Mouse (Mus musculus) limb, embryonic 14.5 days (tissue): ENCODE data around the gene Fstl4. TPM values are rescaled to one million over a fixed set of nuclear protein-coding genes. Genes with fewer than 3 reads are reported as not detected.

Experiments
- ATAC-seq: fragments of 200-750 bp; cut with Nextera tagmentation; 2 replicates; pipeline ENCODE4 v1.8.0; 2017; ENCODE audit warnings: low read depth, moderate number of reproducible peaks, moderate TSS enrichment; ENCODE audit not compliant: low FRiP score
- DNase-seq: peaks from one replicate; pipeline ENCODE4 v3.0.0-alpha.2; 2015; ENCODE audit warnings: low spot score
- H3K27ac ChIP-seq: fragments of 300-500 bp; sonication (generic); replicated peaks from 2 replicates; pipeline ENCODE4 v1.5.1; 2014; ENCODE audit warnings: low read depth, mild to moderate bottlenecking, low read length, moderate library complexity, mixed read lengths
- H3K27me3 ChIP-seq: fragments of 300-500 bp; sonication (generic); 2 replicates; pipeline ENCODE4 v1.6.1; 2014; ENCODE audit warnings: low read length, mixed read lengths; ENCODE audit not compliant: control insufficient read depth, insufficient read depth
- H3K36me3 ChIP-seq: fragments of 300-500 bp; sonication (generic); 2 replicates; pipeline ENCODE4 v1.6.1; 2014; ENCODE audit warnings: mild to moderate bottlenecking, low read length, moderate library complexity, mixed read lengths; ENCODE audit not compliant: control insufficient read depth, insufficient read depth
- H3K4me1 ChIP-seq: fragments of 300-500 bp; sonication (generic); 2 replicates; pipeline ENCODE4 v1.6.1; 2014; ENCODE audit warnings: antibody characterized with exemption, low read length, mixed read lengths; ENCODE audit not compliant: control insufficient read depth, insufficient read depth
- H3K4me2 ChIP-seq: fragments of 300-500 bp; sonication (generic); replicated peaks from 2 replicates; pipeline ENCODE4 v1.6.1; 2014; ENCODE audit warnings: low read depth, mild to moderate bottlenecking, low read length, moderate library complexity; ENCODE audit not compliant: severe bottlenecking
- H3K4me3 ChIP-seq: fragments of 300-500 bp; sonication (generic); replicated peaks from 2 replicates; pipeline ENCODE4 v1.5.1; 2014; ENCODE audit warnings: low read length
- H3K9ac ChIP-seq: fragments of 300-500 bp; sonication (generic); 2 replicates; pipeline ENCODE4 v1.6.1; 2014; ENCODE audit warnings: mild to moderate bottlenecking, low read depth, low read length, moderate library complexity; ENCODE audit not compliant: severe bottlenecking
- H3K9me3 ChIP-seq: fragments of 300-500 bp; sonication (generic); 2 replicates; pipeline ENCODE4 v1.6.1; 2016; ENCODE audit warnings: low read length; ENCODE audit not compliant: control insufficient read depth
- POLR2A ChIP-seq: fragments of 200-500 bp; IDR thresholded peaks from 2 replicates; pipeline ENCODE4 v1.8.0; 2012; ENCODE audit warnings: inconsistent platforms, mild to moderate bottlenecking, moderate library complexity, borderline replicate concordance; ENCODE audit not compliant: insufficient read depth, insufficient read length; ENCODE audit errors: extremely low read depth
- WGBS: fragments of 180-500 bp; shearing (Covaris S2); extraction: QIAGEN DNeasy Blood & Tissue Kit; methylation state at CpG from one replicate; pipeline ENCODE4 v1.1.7; 2014; 5-methylcytosine and 5-hydroxymethylcytosine counted together
- polyA plus RNA-seq, 2 experiments: library from polyadenylated mRNA; depleted of rRNA in 1 of 2; stranded (reverse) in 1 of 2; unstranded in 1 of 2; fragments of >200 nt; fragmentation: Nextera tagmentation in 1 of 2; extraction: Ambion mirVana in 1 of 2; gene quantifications; 2 replicates each; pipeline versions ENCODE4 v1.2.1 to v1.2.3; 2012 to 2014

Gene Fstl4
- polyA plus RNA-seq, 2 experiments = 0.97 to 2.3 TPM

DNA sequence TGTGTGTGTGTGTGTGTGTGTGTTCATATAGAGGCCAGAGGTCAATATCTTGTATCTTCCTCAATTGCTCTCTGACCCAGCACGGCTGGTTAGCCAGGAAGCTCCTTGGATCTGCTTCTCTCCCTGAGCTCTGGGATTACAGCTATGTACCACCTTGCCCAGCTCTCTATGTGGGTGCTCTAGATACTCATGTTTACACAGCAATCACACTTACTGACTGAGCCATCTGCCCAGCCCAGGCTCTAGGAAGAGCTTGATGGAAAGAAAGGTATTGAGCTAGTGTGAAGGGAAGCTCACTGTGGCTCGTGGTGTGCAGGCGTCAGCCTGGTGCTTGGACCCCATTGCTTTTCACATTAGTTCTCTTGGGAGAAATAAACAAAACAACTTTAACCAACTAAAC is 85.6 kb downstream of the Fstl4 start:
- Histone ChIP-seq H3K4me1 (no peaks in the 10 kb centered on the region), H3K9ac (no peak overlapping the region), H3K27ac (no peak overlapping the region), H3K9me3 (no peaks in the 10 kb centered on the region), H3K36me3 (no peaks in the 10 kb centered on the region), H3K4me2 (no peak overlapping the region), H3K27me3 (no peaks in the 10 kb centered on the region), H3K4me3 (no peak overlapping the region)
- TF ChIP-seq POLR2A = no peak
- ATAC-seq (no peak), DNase-seq (no peak)
- WGBS = 80% methylated on average over 3 of the region's 3 CpGs

DNA sequence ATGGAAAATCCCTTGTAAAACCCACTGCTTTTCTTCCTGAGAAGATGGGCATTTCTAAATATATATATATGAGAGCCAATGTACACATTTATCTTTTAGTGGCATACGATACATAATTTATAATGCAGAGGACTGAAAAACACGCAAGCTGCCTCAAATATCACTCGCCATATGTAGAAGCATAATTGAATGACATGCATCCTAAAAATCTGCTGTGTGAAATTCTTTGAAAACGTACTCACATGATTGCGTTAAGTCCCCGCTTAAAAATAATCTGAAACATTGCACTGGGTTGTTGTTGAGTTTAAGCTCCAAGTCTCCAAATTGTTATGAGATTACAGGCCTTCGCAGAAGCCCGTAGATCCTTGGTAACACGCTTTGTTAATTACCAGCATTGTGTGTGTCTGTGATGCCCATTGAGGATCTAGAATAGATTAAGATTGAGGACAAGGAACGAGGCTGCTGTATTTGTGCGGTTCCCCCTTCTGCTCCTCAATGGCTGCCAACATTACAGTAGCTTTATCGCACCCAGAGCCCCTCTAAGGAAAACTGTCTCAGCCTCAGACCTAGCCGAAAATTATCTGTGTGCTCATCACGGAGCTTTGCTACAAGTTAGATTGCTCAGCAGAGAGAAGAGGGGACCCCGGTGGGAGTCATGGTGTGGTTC is 108.5 kb downstream of the Fstl4 start:
- Histone ChIP-seq H3K4me3 (no peak overlapping the region), H3K9ac (no peak overlapping the region), H3K4me2 (no peak overlapping the region), H3K9me3 (no peaks in the 10 kb centered on the region), H3K4me1 (no peaks in the 10 kb centered on the region), H3K36me3 (no peaks in the 10 kb centered on the region), H3K27me3 (no peaks in the 10 kb centered on the region), H3K27ac (no peak overlapping the region)
- DNase-seq = no peak
- ATAC-seq = no peak
- TF ChIP-seq POLR2A = no peak
- WGBS = 90% methylated on average over 15 of the region's 15 CpGs

DNA sequence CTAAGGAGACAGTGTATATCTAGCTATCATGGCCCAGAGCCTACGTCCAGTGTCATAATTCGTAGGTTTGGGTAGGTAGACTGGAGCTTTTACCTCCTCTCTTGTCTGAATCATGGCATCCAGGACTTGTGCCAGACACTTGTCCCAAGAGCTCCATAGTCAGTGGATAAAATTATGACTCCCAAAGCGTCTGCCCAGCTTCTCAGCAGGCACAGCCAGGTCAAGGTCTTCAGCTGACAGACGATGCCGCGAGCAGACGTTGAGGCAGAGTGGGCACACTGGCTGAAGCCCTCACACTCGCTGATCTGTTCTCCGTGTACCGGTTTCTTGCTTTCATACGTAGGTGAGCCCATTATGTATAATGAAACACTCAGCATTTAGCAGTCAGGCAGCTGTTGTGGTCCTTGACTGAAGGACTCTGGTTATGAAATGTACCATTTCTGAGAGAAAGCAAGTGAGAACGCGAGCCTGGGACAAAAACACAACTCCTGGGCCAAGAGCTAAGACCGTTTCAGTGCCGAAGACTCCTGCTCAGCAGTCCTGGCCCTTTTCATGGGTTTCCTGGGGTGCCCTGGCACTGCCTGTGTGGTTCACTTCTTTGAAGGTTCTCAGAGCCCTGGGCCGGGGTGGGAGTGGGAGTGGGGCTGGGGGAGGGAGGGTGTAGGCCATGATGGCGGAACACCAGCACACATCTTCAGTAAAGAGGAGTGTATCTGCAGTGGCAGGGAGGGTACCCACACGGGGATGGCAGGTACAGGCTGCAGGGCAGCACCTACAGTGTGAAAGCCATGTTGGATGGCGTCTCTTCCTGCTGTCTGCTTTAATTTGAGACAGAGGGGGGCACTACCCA is 111.7 kb downstream of the Fstl4 start:
- TF ChIP-seq POLR2A = no peak
- ATAC-seq (no peak), DNase-seq (no peak)
- Histone ChIP-seq H3K4me2 (no peak overlapping the region), H3K36me3 (no peaks in the 10 kb centered on the region), H3K9me3 (no peaks in the 10 kb centered on the region), H3K27ac (no peak overlapping the region), H3K4me1 (no peaks in the 10 kb centered on the region), H3K4me3 (no peak overlapping the region), H3K27me3 (no peaks in the 10 kb centered on the region), H3K9ac (no peak overlapping the region)
- WGBS = 89% methylated on average over 19 of the region's 19 CpGs

DNA sequence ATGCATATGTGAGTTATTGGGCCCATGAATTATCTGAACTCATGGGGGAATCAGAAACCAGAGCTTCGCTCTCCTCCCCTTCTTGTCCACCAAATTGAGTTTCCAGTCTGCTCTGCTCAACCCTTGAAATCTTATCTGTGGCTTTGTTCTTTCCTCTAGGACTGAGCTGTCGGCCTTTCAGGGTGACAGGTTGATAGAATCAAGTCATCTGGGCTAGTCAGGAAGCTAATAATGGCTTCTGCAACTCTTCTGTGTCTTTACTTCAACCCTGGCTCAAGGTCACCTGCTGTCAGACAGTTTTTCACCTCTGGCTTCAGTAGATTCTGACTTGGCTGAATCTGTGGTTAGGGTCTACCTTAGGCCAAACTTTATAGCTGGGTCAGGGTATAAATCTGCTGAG is 113.2 kb downstream of the Fstl4 start:
- no peaks in the 10 kb centered on the region for H3K36me3 ChIP-seq
- no peaks in the 10 kb centered on the region for H3K27me3 ChIP-seq
- no peak overlapping the region for H3K9ac ChIP-seq
- ATAC-seq (no peak), DNase-seq (no peak)
- H3K4me1 ChIP-seq = no peaks in the 10 kb centered on the region
- no peak overlapping the region for H3K4me3 ChIP-seq
- H3K27ac ChIP-seq = no peak overlapping the region
- 39% methylated on average over 2 of the region's 2 CpGs for WGBS
- TF ChIP-seq POLR2A = no peak
- no peaks in the 10 kb centered on the region for H3K9me3 ChIP-seq
- no peak overlapping the region for H3K4me2 ChIP-seq

DNA sequence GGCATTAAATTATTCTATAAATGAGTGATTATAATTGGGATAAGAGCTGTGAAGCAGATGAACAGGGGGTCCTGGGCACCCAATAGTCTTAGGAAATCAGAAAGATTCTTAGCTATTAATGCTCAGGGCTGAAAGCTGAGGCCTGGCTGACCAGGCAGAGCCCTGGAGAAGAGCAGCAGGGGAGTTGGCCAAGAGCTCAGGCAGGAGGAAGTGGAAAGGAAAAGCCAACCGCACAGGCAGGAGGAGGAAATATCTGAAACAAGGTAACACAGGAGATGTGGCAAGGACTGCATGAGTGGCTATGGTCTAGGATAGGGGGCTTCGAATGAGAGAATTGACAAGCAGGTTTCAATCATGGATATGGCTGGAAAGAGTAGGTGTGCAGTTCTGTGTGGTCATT is 115.5 kb downstream of the Fstl4 start:
- ATAC-seq (no peak), DNase-seq (no peak)
- no peak for TF ChIP-seq POLR2A
- no peaks in the 10 kb centered on the region for H3K4me1 ChIP-seq
- no peaks in the 10 kb centered on the region for H3K9me3 ChIP-seq
- no peak overlapping the region for H3K4me2 ChIP-seq
- no peaks in the 10 kb centered on the region for H3K27me3 ChIP-seq
- H3K36me3 ChIP-seq = no peaks in the 10 kb centered on the region
- no peak overlapping the region for H3K4me3 ChIP-seq
- H3K27ac ChIP-seq = no peak overlapping the region
- 89% methylated on average over 2 of the region's 2 CpGs for WGBS
- H3K9ac ChIP-seq = no peak overlapping the region
